Mouse (Mus musculus) gastrocnemius, adult 18-20 months (tissue): ENCODE measurements around the gene Gpank1. TPM values are rescaled to one million over a fixed set of nuclear protein-coding genes. Genes with fewer than 3 reads are reported as not detected.

Experiments
- DNase-seq: peaks from one replicate; pipeline ENCODE4 v3.0.0; 2021; ENCODE audit warnings: low spot score
- total RNA-seq, 2 experiments: library from RNA; stranded (reverse); gene quantifications; 2 replicates each; pipeline ENCODE4 v1.2.3; 2021

The Gpank1 gene
- total RNA-seq, 2 experiments from 2014 or later, result 8.7 to 9.0 TPM

- DNase-seq, result no peak
Observed at GRCm38 (mm10) chr17:35158850-35159593, 37.8 kb downstream of the Gpank1 start.

- DNase-seq, result no peak
Observed at GRCm38 (mm10) chr17:35159638-35160037, 38.4 kb downstream of the Gpank1 start.

- DNase-seq, result no peak
Observed at GRCm38 (mm10) chr17:35161421-35161820, 40.2 kb downstream of the Gpank1 start.

- DNase-seq, result no peak
Observed at GRCm38 (mm10) chr17:35162121-35162520, 40.9 kb downstream of the Gpank1 start.

- no peak for DNase-seq
Observed at GRCm38 (mm10) chr17:35162730-35163129, 41.5 kb downstream of the Gpank1 start.

GRCm38 (mm10) chr17:35163326-35164081 lies 42.2 kb downstream of the Gpank1 start:
- no peak for DNase-seq

- DNase-seq, result no peak
Observed at GRCm38 (mm10) chr17:35164218-35164567, 42.9 kb downstream of the Gpank1 start.

- DNase-seq, result peak; percentile 98
Observed at GRCm38 (mm10) chr17:35164568-35165450, 43.6 kb downstream of the Gpank1 start, which contains the start of gene Prrc2a. Gene Prrc2a (minus strand): TSS chr17:35164897.

GRCm38 (mm10) chr17:35165451-35166155 lies 44.3 kb downstream of the Gpank1 start:
- DNase-seq, result no peak

GRCm38 (mm10) chr17:35166352-35167035 lies 45.2 kb downstream of the Gpank1 start:
- peak; percentile 55 for DNase-seq

- no peak for DNase-seq
Observed at GRCm38 (mm10) chr17:35167794-35168193, 46.5 kb downstream of the Gpank1 start.

- no peak for DNase-seq
Observed at GRCm38 (mm10) chr17:35168541-35169207, 47.4 kb downstream of the Gpank1 start.

GRCm38 (mm10) chr17:35172445-35173234 lies 51.4 kb downstream of the Gpank1 start:
- no peak for DNase-seq

GRCm38 (mm10) chr17:35173329-35173728 lies 52.1 kb downstream of the Gpank1 start:
- DNase-seq, result no peak

Other genes starting within 250 kb of the Gpank1 start
- gene Zbtb12, start 242.0 kb upstream of the Gpank1 start, total RNA-seq, result 1 to 10 TPM; 5.9 to 6.9 TPM
- gene Gm20547, start 239.4 kb upstream of the Gpank1 start, total RNA-seq, result not detected
- gene C2, start 223.2 kb upstream of the Gpank1 start, total RNA-seq, result 1 to 10 TPM; 1.5 to 1.6 TPM
- gene Ehmt2, start 223.0 kb upstream of the Gpank1 start, total RNA-seq, result 10 to 100 TPM; 26.7 to 29.5 TPM
- not detected for gene Slc44a4, start 207.0 kb upstream of the Gpank1 start, total RNA-seq
- 10 to 100 TPM in 1 of 2 experiments, 1 to 10 TPM in 1; 9.1 to 10.2 TPM for gene Neu1, start 190.2 kb upstream of the Gpank1 start, total RNA-seq
- 10 to 100 TPM; 11.4 to 94.8 TPM for gene Hspa1b, start 162.2 kb upstream of the Gpank1 start, total RNA-seq
- not detected for gene Gm20481, start 151.5 kb upstream of the Gpank1 start, total RNA-seq
- gene Hspa1a, start 149.3 kb upstream of the Gpank1 start, total RNA-seq, result 10 to 100 TPM; 16.6 to 99.8 TPM
- 10 to 100 TPM; 31.8 to 33.6 TPM for gene Hspa1l, start 148.8 kb upstream of the Gpank1 start, total RNA-seq
- gene Lsm2, start 139.6 kb upstream of the Gpank1 start, total RNA-seq, result 10 to 100 TPM; 14.0 to 17.1 TPM
- 10 to 100 TPM; 38.2 TPM for gene Vars, start 120.5 kb upstream of the Gpank1 start, total RNA-seq
- 10 to 100 TPM; 13.2 to 16.8 TPM for gene Vwa7, start 104.9 kb upstream of the Gpank1 start, total RNA-seq
- not detected for gene Sapcd1, start 93.4 kb upstream of the Gpank1 start, total RNA-seq
- under 1 TPM in 1 of 2 experiments, not detected in 1; 0.28 TPM for gene Msh5, start 74.7 kb upstream of the Gpank1 start, total RNA-seq
- 10 to 100 TPM in 1 of 2 experiments, 1 to 10 TPM in 1; 7.5 to 11.6 TPM for gene Clic1, start 71.5 kb upstream of the Gpank1 start, total RNA-seq
- 1 to 10 TPM; 4.5 to 8.7 TPM for gene Ddah2, start 62.4 kb upstream of the Gpank1 start, total RNA-seq
- not detected for gene Ly6g6c, start 56.1 kb upstream of the Gpank1 start, total RNA-seq
- gene Mpig6b, start 55.3 kb upstream of the Gpank1 start, total RNA-seq, result not detected
- gene Ly6g6e, start 44.6 kb upstream of the Gpank1 start, total RNA-seq, result not detected
- gene Ly6g6d, start 43.4 kb upstream of the Gpank1 start, total RNA-seq, result 1 to 10 TPM in 1 of 2 experiments, not detected in 1; 3.0 TPM
- not detected for gene Ly6g6f, start 35.8 kb upstream of the Gpank1 start, total RNA-seq
- 10 to 100 TPM; 85.3 to 87.7 TPM for gene Abhd16a, start 32.2 kb upstream of the Gpank1 start, total RNA-seq
- gene Ly6g5c, start 13.2 kb upstream of the Gpank1 start, total RNA-seq, result not detected
- not detected for gene Ly6g5b, start 6.0 kb upstream of the Gpank1 start, total RNA-seq
- gene Csnk2b, start 598 bp downstream of the Gpank1 start, total RNA-seq, result 100 to 1,000 TPM; 176 to 183 TPM
- gene D17H6S53E, start 4.9 kb downstream of the Gpank1 start, total RNA-seq, result 10 to 100 TPM; 12.6 to 16.6 TPM
- not detected for gene Apom, start 10.6 kb downstream of the Gpank1 start, total RNA-seq
- 100 to 1,000 TPM; 233 to 265 TPM for gene Bag6, start 13.7 kb downstream of the Gpank1 start, total RNA-seq
- gene Prrc2a, start 43.4 kb downstream of the Gpank1 start, total RNA-seq, result 100 to 1,000 TPM; 102 to 111 TPM
- gene Aif1, start 54.6 kb downstream of the Gpank1 start, total RNA-seq, result 1 to 10 TPM in 1 of 2 experiments, under 1 TPM in 1; 0.84 to 1.1 TPM
- gene Lst1, start 67.0 kb downstream of the Gpank1 start, total RNA-seq, result 1 to 10 TPM in 1 of 2 experiments, not detected in 1; 1.1 TPM
- under 1 TPM in 1 of 2 experiments, not detected in 1; 0.38 TPM for gene Ltb, start 73.0 kb downstream of the Gpank1 start, total RNA-seq
- not detected for gene Tnf, start 80.6 kb downstream of the Gpank1 start, total RNA-seq
- gene Lta, start 83.9 kb downstream of the Gpank1 start, total RNA-seq, result under 1 TPM; 0.43 to 0.48 TPM
- not detected for gene Gm16181, start 99.4 kb downstream of the Gpank1 start, total RNA-seq
- 1 to 10 TPM; 1.1 to 1.8 TPM for gene Atp6v1g2, start 112.2 kb downstream of the Gpank1 start, total RNA-seq
- gene Nfkbil1, start 114.3 kb downstream of the Gpank1 start, total RNA-seq, result 1 to 10 TPM; 7.0 to 7.2 TPM
- 10 to 100 TPM; 83.5 to 83.8 TPM for gene Ddx39b, start 120.3 kb downstream of the Gpank1 start, total RNA-seq
- 10 to 100 TPM; 36.3 to 59.0 TPM for gene H2-D1, start 141.3 kb downstream of the Gpank1 start, total RNA-seq
- under 1 TPM; 0.19 to 0.27 TPM for gene H2-Q1, start 198.9 kb downstream of the Gpank1 start, total RNA-seq
- under 1 TPM; 0.18 to 0.71 TPM for gene H2-Q2, start 220.8 kb downstream of the Gpank1 start, total RNA-seq